Mouse (Mus musculus) embryonic facial prominence, embryonic 11.5 days (tissue): ENCODE data around the gene Eng. TPM values are rescaled to one million over a fixed set of nuclear protein-coding genes. Genes with fewer than 3 reads are reported as not detected.

ENCODE experiments used
- ATAC-seq: fragments of 200-750 bp; cut with Nextera tagmentation; replicated peaks from 2 replicates; pipeline ENCODE4 v1.8.0; 2017; ENCODE audit warnings: low read depth; ENCODE audit not compliant: insufficient number of reproducible peaks, low FRiP score, low TSS enrichment
- DNase-seq: peaks from one replicate; pipeline ENCODE4 v3.0.0-alpha.2; 2015; ENCODE audit warnings: low spot score
- H3K27ac ChIP-seq: fragments of 300-500 bp; sonication (generic); replicated peaks from 2 replicates; pipeline ENCODE4 v1.5.1; 2014; ENCODE audit warnings: mild to moderate bottlenecking, low read depth, low read length, control low read depth
- H3K27me3 ChIP-seq: fragments of 300-500 bp; sonication (generic); 2 replicates; pipeline ENCODE4 v1.6.1; 2014; ENCODE audit warnings: mild to moderate bottlenecking, low read length, moderate library complexity, mixed read lengths; ENCODE audit not compliant: control insufficient read depth, insufficient read depth
- H3K36me3 ChIP-seq: fragments of 300-500 bp; sonication (generic); replicated peaks from 2 replicates; pipeline ENCODE4 v1.6.1; 2014; ENCODE audit warnings: low read depth, mild to moderate bottlenecking, low read length, moderate library complexity, mixed read lengths; ENCODE audit not compliant: control insufficient read depth, insufficient read depth
- H3K4me1 ChIP-seq: fragments of 300-500 bp; sonication (generic); 2 replicates; pipeline ENCODE4 v1.6.1; 2014; ENCODE audit warnings: low read length, mixed read lengths; ENCODE audit not compliant: control insufficient read depth, insufficient read depth
- H3K4me2 ChIP-seq: fragments of 300-500 bp; sonication (generic); 2 replicates; pipeline ENCODE4 v1.6.1; 2014; ENCODE audit warnings: low read depth, mild to moderate bottlenecking, control low read depth, low read length, moderate library complexity
- H3K4me3 ChIP-seq: fragments of 300-500 bp; sonication (generic); 2 replicates; pipeline ENCODE4 v1.5.1; 2014; ENCODE audit warnings: low read depth, low read length, control low read depth
- H3K9ac ChIP-seq: fragments of 300-500 bp; sonication (generic); replicated peaks from 2 replicates; pipeline ENCODE4 v1.6.1; 2014; ENCODE audit warnings: mild to moderate bottlenecking, control low read depth, low read length
- H3K9me3 ChIP-seq: fragments of 300-500 bp; sonication (generic); replicated peaks from 2 replicates; pipeline ENCODE4 v1.6.1; 2016; ENCODE audit warnings: mild to moderate bottlenecking, low read length, inconsistent platforms, mixed read lengths; ENCODE audit not compliant: control insufficient read depth
- WGBS: fragments of 180-500 bp; shearing (Covaris S2); extraction: QIAGEN DNeasy Blood & Tissue Kit; methylation state at CpG from one replicate; pipeline ENCODE4 v1.1.7; 2014; 5-methylcytosine and 5-hydroxymethylcytosine counted together
- polyA plus RNA-seq: library from polyadenylated mRNA; unstranded; fragments of >200 nt; fragmentation: Nextera tagmentation; extraction: Ambion mirVana; gene quantifications from 2 replicates; pipeline ENCODE4 v1.2.1, GENCODE M21; 2014

Gene Eng
- polyA plus RNA-seq, 1 experiment from 2014 or later, result 19.2 TPM

DNA sequence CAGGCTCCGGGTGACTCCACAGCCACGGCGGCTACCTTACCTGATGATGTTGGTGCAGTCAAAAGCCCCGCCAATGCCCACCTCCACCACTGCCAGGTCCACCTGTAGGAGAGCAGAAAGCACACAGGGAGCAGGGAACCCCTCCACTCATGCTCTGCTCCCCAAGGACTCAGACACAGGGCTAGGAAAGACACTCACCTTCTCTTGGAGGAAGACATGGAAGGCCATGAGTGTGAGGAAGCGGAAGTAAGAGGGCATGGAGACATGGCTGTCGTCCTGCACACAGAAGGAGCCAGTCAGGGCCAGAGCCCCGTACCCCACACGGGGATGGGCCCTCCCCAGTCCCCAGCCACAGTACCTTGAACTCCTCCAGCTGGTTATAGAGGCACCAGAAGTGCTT, 41.2 kb downstream of the Eng start:
- Histone ChIP-seq H3K27me3 (no peaks in the 10 kb centered on the region), H3K4me1 (no peaks in the 10 kb centered on the region), H3K4me2 (no peak overlapping the region), H3K9me3 (no peaks in the 10 kb centered on the region), H3K9ac (no peak overlapping the region), H3K27ac (no peak overlapping the region), H3K36me3 (peaks cover 3% of the 10 kb centered on the region), H3K4me3 (no peak overlapping the region)
- WGBS, result 93% methylated on average over 8 of the region's 8 CpGs
- ATAC-seq (no peak), DNase-seq (no peak)

GRCm38 (mm10) chr2:32689420-32689819, 43.0 kb downstream of the Eng start:
- no peaks in the 10 kb centered on the region for H3K9me3 ChIP-seq
- ATAC-seq (no peak), DNase-seq (peak; percentile 93)
- no peak overlapping the region for H3K27ac ChIP-seq
- H3K36me3 ChIP-seq, result peaks cover 3% of the 10 kb centered on the region; the same call in 1 of the 2 replicates
- no peaks in the 10 kb centered on the region for H3K27me3 ChIP-seq
- H3K4me2 ChIP-seq, result no peak overlapping the region
- 25% methylated on average over 5 of the region's 5 CpGs for WGBS
- H3K4me3 ChIP-seq, result no peak overlapping the region
- peaks cover 5% of the 10 kb centered on the region; the same call in 1 of the 2 replicates for H3K4me1 ChIP-seq
- H3K9ac ChIP-seq, result no peak overlapping the region

DNA sequence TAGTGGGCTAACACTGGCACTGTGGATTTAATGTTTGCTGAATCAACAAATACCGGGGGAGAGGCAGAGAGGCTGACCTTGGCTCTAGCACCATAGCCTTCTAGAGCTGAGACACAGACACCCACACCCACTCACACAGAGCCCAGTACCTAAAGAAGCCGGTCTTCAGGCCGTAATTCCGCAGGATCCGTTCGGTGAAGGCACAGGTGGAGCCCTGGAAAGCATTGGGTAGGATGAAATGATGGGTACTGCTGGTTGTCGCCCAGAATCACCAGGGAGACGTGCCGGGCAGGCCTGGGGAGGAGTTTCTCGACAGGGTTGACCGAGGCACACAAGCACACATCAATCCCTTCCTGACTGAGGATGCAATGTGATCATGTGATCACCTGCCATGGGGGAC, 44.6 kb downstream of the Eng start:
- no peaks in the 10 kb centered on the region for H3K36me3 ChIP-seq
- H3K27me3 ChIP-seq, result no peaks in the 10 kb centered on the region
- H3K4me1 ChIP-seq, result peaks cover 5% of the 10 kb centered on the region; the same call in 1 of the 2 replicates
- no peak overlapping the region for H3K4me3 ChIP-seq
- H3K27ac ChIP-seq, result no peak overlapping the region
- DNase-seq (no peak), ATAC-seq (no peak)
- H3K9ac ChIP-seq, result no peak overlapping the region
- no peaks in the 10 kb centered on the region for H3K9me3 ChIP-seq
- H3K4me2 ChIP-seq, result no peak overlapping the region
- WGBS, result 85% methylated on average over 11 of the region's 11 CpGs

GRCm38 (mm10) chr2:32692496-32692895, 46.1 kb downstream of the Eng start:
- no peak for ATAC-seq
- Histone ChIP-seq H3K36me3 (no peaks in the 10 kb centered on the region), H3K9ac (no peak overlapping the region), H3K4me1 (peaks cover 5% of the 10 kb centered on the region; the same call in 1 of the 2 replicates), H3K4me3 (no peak overlapping the region; the same call in 1 of the 2 replicates), H3K27ac (no peak overlapping the region), H3K4me2 (no peak overlapping the region), H3K9me3 (no peaks in the 10 kb centered on the region), H3K27me3 (no peaks in the 10 kb centered on the region)
- DNase-seq, result no peak
- 96% methylated on average over 14 of the region's 14 CpGs for WGBS

- no peaks in the 10 kb centered on the region for H3K36me3 ChIP-seq
- no peak for DNase-seq
- H3K27ac ChIP-seq, result no peak overlapping the region
- H3K4me1 ChIP-seq, result peaks cover 5% of the 10 kb centered on the region; the same call in 1 of the 2 replicates
- H3K9ac ChIP-seq, result peak overlapping the region; percentile 76
- H3K9me3 ChIP-seq, result no peaks in the 10 kb centered on the region
- ATAC-seq, result no peak
- H3K4me3 ChIP-seq, result peak overlapping the region; percentile 68
- WGBS, result 17% methylated on average over 7 of the region's 7 CpGs
- H3K4me2 ChIP-seq, result peak overlapping the region; percentile 91
- no peaks in the 10 kb centered on the region for H3K27me3 ChIP-seq
Observed at GRCm38 (mm10) chr2:32693282-32693681, 46.9 kb downstream of the Eng start.

GRCm38 (mm10) chr2:32693823-32694411, 47.5 kb downstream of the Eng start:
- peak; percentile 97 for ATAC-seq
- peak; percentile 98 for DNase-seq
- no peaks in the 10 kb centered on the region for H3K27me3 ChIP-seq
- H3K36me3 ChIP-seq, result no peaks in the 10 kb centered on the region
- H3K9ac ChIP-seq, result peak overlapping the region; percentile 76
- H3K27ac ChIP-seq, result peak overlapping the region; percentile 41; the same call in 1 of the 2 replicates
- H3K4me3 ChIP-seq, result peak overlapping the region; percentile 68
- under 1% methylated on average over 51 of the region's 51 CpGs for WGBS
- peak overlapping the region; percentile 91 for H3K4me2 ChIP-seq
- H3K9me3 ChIP-seq, result no peaks in the 10 kb centered on the region
- peaks cover 5% of the 10 kb centered on the region; the same call in 1 of the 2 replicates for H3K4me1 ChIP-seq

DNA sequence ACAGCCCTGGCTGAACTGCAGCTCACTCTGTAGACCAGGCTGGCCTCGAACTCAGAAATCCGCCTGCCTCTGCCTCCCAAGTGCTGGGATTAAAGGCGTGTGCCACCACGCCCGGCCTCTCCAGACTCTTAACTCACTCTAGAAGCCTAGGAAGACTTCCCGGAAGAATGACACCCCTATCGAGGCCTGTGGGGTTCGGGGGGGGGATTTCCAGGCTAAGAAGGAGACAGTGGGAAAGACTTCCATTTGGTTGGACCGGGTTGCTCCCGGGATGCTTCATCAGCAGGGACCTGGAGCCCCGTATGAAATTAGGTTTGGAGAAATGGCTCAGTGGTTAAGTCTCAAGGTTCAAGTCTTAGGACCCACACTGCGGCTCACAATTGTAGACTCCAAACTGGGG, 48.3 kb downstream of the Eng start:
- WGBS, result 86% methylated on average over 12 of the region's 12 CpGs
- no peak for DNase-seq
- Histone ChIP-seq H3K9ac (no peak overlapping the region; the same call in 1 of the 2 replicates), H3K4me2 (peak overlapping the region; percentile 54), H3K27me3 (no peaks in the 10 kb centered on the region), H3K9me3 (no peaks in the 10 kb centered on the region), H3K4me1 (peaks cover 5% of the 10 kb centered on the region; the same call in 1 of the 2 replicates), H3K36me3 (no peaks in the 10 kb centered on the region), H3K4me3 (peak overlapping the region; percentile 68; the same call in 1 of the 2 replicates), H3K27ac (no peak overlapping the region)
- no peak for ATAC-seq

DNA sequence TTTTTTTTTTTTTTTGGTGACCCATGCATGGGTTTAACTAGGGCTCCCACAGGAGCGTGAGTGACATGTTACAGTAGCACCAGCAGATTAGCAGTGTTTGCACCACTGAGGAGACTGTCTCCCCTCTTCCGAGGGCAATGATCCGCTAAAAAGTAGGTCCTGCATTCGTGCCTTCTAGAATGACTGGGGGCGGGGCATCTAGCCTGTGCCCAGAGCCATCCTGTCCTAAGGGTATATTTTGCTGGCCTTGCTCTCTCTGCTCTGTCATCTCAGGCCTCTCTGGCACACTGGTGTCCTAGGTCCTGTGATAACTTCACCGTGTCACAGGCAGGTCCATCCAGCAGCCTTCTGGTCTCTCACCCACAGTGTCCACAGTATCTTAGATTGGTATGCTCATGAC, 53.3 kb downstream of the Eng start:
- no peak for ATAC-seq
- H3K9me3 ChIP-seq, result no peaks in the 10 kb centered on the region
- no peaks in the 10 kb centered on the region for H3K36me3 ChIP-seq
- DNase-seq, result no peak
- H3K27me3 ChIP-seq, result no peaks in the 10 kb centered on the region
- no peak overlapping the region for H3K9ac ChIP-seq
- no peak overlapping the region for H3K4me3 ChIP-seq
- WGBS, result 84% methylated on average over 6 of the region's 6 CpGs
- H3K27ac ChIP-seq, result no peak overlapping the region
- H3K4me2 ChIP-seq, result no peak overlapping the region
- no peaks in the 10 kb centered on the region for H3K4me1 ChIP-seq
